Mouse (Mus musculus): ENCODE data around the gene Farp1.

Farp1 gene

GRCm38 (mm10) chr14:121316136-121316535 is 281.1 kb downstream of the Farp1 start:
- no peak for DNase-seq (ENCODE audit: low spot score)

GRCm38 (mm10) chr14:121316631-121317311 is 281.8 kb downstream of the Farp1 start:
- no peak for DNase-seq (ENCODE audit: low spot score)

- DNase-seq (ENCODE audit: low spot score): no peak
These were observed 282.3 kb downstream of the Farp1 start for GRCm38 (mm10) chr14:121317312-121317671.

DNA sequence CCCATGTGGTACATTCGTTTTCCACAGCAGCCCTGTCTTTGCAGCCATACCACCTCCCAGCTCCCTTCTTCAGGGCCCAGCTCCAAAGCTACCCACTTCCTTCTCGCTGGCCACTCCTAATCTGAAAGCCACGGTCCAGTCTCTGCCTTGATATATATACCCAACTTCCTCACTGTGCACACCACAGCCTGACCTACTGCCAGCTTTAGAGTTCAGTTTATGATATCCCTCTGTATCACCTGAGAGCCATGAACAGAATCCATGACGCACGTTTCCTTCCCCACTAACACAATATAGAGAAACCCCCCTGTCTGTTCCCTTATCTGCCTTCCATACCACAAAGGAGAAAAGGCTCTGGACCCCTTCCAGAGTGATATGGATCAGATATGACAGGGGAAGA is 283.4 kb downstream of the Farp1 start:
- DNase-seq (ENCODE audit: low spot score): no peak

GRCm38 (mm10) chr14:121322150-121322549 is 287.1 kb downstream of the Farp1 start:
- no peak for DNase-seq (ENCODE audit: low spot score)

DNA sequence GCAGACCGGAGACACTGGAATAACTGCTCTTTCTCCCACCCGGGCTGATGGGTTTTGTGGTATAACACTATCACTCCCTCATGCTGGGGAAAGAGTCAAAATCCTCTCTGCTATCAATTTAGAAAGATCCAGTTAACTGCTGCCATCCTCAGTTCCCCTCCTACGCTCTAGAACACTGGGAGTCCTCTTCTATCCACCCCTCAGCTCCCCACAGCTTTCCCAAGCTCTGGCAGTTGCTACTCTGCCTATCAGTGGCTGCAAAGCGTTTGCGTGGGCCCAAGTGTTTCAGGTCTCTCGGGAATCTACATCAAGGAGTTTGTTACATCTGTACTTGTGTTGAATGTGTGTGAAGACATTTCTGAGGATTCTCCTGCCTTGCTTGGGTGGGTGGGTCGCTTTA is 287.6 kb downstream of the Farp1 start:
- DNase-seq (ENCODE audit: low spot score): peak; percentile 76

DNA sequence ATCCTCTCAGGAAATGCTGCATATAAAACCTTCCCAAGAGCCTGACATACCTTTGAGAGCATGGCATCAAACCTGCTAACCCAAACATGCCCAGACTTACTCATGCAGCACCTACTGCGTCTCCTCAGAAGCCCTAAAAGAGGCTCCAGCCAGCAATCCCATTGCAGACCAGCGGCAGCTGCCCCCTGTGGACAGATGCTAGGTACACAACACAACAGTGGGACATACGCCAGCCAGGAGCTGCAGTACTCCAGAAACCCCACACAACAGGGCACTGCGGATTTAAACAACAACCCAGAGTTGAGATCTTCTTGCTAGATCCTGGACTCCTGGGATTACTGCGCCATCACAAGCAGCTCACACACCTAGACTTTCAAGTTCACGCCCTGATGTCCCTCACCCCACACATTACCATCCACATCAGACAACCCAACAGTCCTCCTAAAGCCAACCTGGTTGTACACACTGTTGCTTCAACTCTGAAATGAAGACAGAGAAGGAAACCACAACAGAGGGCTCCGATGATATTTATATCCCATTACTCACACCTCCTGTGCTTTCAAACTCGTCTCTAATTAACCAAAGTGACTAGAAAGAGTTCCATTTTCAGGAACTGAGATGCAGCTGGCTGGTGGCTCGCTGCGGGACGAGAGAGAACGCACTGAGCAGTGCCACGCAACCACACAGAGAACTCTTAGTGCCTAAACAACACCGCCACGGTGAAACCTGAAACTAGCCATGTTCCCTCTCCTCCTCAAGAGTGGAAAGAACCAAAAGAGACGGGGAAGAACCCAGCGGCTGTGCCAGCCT is 289.7 kb downstream of the Farp1 start:
- DNase-seq (ENCODE audit: low spot score): no peak

DNA sequence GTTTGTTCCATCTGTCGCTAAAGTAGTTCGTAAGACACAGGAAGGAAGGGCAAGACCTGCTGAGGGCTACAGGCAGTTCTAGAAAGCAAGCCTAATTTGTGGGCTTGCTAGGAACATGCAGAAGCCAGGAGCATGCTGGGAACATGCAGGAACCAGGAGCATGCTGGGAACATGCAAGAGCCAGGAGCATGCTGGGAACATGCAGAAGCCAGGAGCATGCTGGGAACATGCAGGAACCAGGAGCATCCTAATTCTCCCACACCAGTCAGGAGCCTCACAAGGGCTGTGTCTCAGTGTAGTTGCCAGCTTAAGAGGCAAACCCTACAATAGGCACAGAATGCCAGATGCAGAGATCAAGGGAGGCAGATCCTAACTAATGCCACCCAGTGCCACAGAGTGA is 291.4 kb downstream of the Farp1 start:
- DNase-seq (ENCODE audit: low spot score): no peak

DNA sequence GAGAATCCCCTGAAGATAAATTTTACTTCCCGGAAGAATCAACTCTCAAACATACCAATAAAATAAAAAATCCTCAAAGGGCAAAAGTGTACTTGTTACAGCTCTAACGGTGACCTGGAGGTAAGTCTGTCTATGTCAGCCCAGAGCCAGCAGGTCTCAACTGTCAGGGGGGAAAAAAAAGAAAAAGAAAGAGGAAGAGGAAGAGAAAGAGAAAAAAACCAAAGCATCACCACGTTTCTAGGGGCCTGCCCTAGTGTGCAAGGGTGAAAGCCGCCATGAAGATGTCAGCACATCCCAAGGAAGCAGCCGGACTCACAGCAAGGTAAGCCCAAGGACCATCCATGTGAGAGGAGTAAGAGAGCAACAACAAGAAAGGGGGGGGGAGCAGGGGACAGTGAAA is 293.9 kb downstream of the Farp1 start:
- DNase-seq (ENCODE audit: low spot score): no peak

GRCm38 (mm10) chr14:121329401-121330089 is 294.5 kb downstream of the Farp1 start:
- no peak for DNase-seq (ENCODE audit: low spot score)

- no peak for DNase-seq (ENCODE audit: low spot score)
These were observed 295.0 kb downstream of the Farp1 start for GRCm38 (mm10) chr14:121330090-121330408.
